Mouse (Mus musculus) frontal cortex, postnatal 10 days (tissue): ENCODE results near the gene Hdac5.

Experiments used
- DNase-seq, 2 experiments: peaks; one replicate each; pipeline ENCODE4 v3.0.0; 2022; ENCODE audit warnings: low spot score in 2 of 2, mixed read lengths in 1 of 2

The Hdac5 gene

GRCm38 (mm10) chr11:102240636-102241035, 10.7 kb upstream of the Hdac5 start:
- no peak for DNase-seq

GRCm38 (mm10) chr11:102236022-102236421, 6.1 kb upstream of the Hdac5 start:
- DNase-seq: no peak

- peak in 1 of 2 experiments; percentile 33 for DNase-seq
These were observed 524 bp downstream of the Hdac5 start for GRCm38 (mm10) chr11:102229331-102229953.

- DNase-seq: no peak
These were observed 1.2 kb downstream of the Hdac5 start for GRCm38 (mm10) chr11:102228646-102229268.

GRCm38 (mm10) chr11:102228191-102228545, 1.8 kb downstream of the Hdac5 start:
- DNase-seq: peak in 1 of 2 experiments; percentile 7

- DNase-seq: peak in 1 of 2 experiments; percentile 10
These were observed 2.4 kb downstream of the Hdac5 start for GRCm38 (mm10) chr11:102227270-102228190.

GRCm38 (mm10) chr11:102226067-102226978, 3.6 kb downstream of the Hdac5 start:
- DNase-seq: peak in 1 of 2 experiments; percentile 5

- no peak for DNase-seq
These were observed 4.7 kb downstream of the Hdac5 start for GRCm38 (mm10) chr11:102225221-102225620.

- DNase-seq: peak; percentile 9 to 20
These were observed 5.3 kb downstream of the Hdac5 start for GRCm38 (mm10) chr11:102224686-102225085.

- DNase-seq: peak in 1 of 2 experiments; percentile 32
These were observed 6.8 kb downstream of the Hdac5 start for GRCm38 (mm10) chr11:102223166-102223565.

- DNase-seq: peak; percentile 17 to 27
These were observed 8.0 kb downstream of the Hdac5 start for GRCm38 (mm10) chr11:102221954-102222351.

- peak; percentile 5 to 8 for DNase-seq
These were observed 8.6 kb downstream of the Hdac5 start for GRCm38 (mm10) chr11:102221243-102221953.

GRCm38 (mm10) chr11:102220451-102220850, 9.5 kb downstream of the Hdac5 start:
- peak in 1 of 2 experiments; percentile 11 for DNase-seq

GRCm38 (mm10) chr11:102219994-102220346, 10.0 kb downstream of the Hdac5 start:
- DNase-seq: peak in 1 of 2 experiments; percentile 48

- no peak for DNase-seq
These were observed 10.5 kb downstream of the Hdac5 start for GRCm38 (mm10) chr11:102219247-102219993.

GRCm38 (mm10) chr11:102218783-102219182, 11.2 kb downstream of the Hdac5 start:
- DNase-seq: peak; percentile 92 to 94

- no peak for DNase-seq
These were observed 12.0 kb downstream of the Hdac5 start for GRCm38 (mm10) chr11:102217876-102218430.

- DNase-seq: peak in 1 of 2 experiments; percentile 52
These were observed 12.6 kb downstream of the Hdac5 start for GRCm38 (mm10) chr11:102217396-102217795.

- peak in 1 of 2 experiments; percentile 6 for DNase-seq
These were observed 13.1 kb downstream of the Hdac5 start for GRCm38 (mm10) chr11:102216886-102217240.
